Mouse (Mus musculus) embryonic facial prominence, embryonic 12.5 days (tissue): Measurements from ENCODE around the gene Gm20521. TPM values are rescaled to one million over a fixed set of nuclear protein-coding genes. Genes with fewer than 3 reads are reported as not detected.
"Not testable (repeated sequence)": the region's sequence is repeated elsewhere in the genome, so short reads cannot be mapped to it uniquely, and the experiment has no call there.

Source experiments
- ATAC-seq: fragments of 200-750 bp; cut with Nextera tagmentation; 2 replicates; pipeline ENCODE4 v1.8.0; 2017; ENCODE audit not compliant: insufficient number of reproducible peaks, insufficient read depth, low FRiP score, low TSS enrichment
- H3K27ac ChIP-seq: fragments of 300-500 bp; sonication (generic); 2 replicates; pipeline ENCODE4 v1.5.1; 2016; ENCODE audit warnings: mild to moderate bottlenecking
- H3K27me3 ChIP-seq: fragments of 300-500 bp; sonication (generic); 2 replicates; pipeline ENCODE4 v1.6.1; 2016; ENCODE audit warnings: mild to moderate bottlenecking, moderate library complexity
- H3K36me3 ChIP-seq: fragments of 300-500 bp; sonication (generic); 2 replicates; pipeline ENCODE4 v1.6.1; 2016; ENCODE audit warnings: mild to moderate bottlenecking
- H3K4me1 ChIP-seq: fragments of 300-500 bp; sonication (generic); 2 replicates; pipeline ENCODE4 v1.6.1; 2016
- H3K4me2 ChIP-seq: fragments of 300-500 bp; sonication (generic); replicated peaks from 2 replicates; pipeline ENCODE4 v1.6.1; 2016; ENCODE audit warnings: mild to moderate bottlenecking, moderate library complexity
- H3K4me3 ChIP-seq: fragments of 300-500 bp; sonication (generic); 2 replicates; pipeline ENCODE4 v1.5.1; 2016; ENCODE audit warnings: mild to moderate bottlenecking
- H3K9ac ChIP-seq: fragments of 300-500 bp; sonication (generic); 2 replicates; pipeline ENCODE4 v1.6.1; 2016; ENCODE audit warnings: mild to moderate bottlenecking, moderate library complexity
- H3K9me3 ChIP-seq: fragments of 300-500 bp; sonication (generic); 2 replicates; pipeline ENCODE4 v1.6.1; 2016; ENCODE audit warnings: mild to moderate bottlenecking, moderate library complexity
- WGBS: fragments of 180-500 bp; shearing (Covaris S2); methylation state at CpG from one replicate; pipeline ENCODE4 v1.1.7; 2016; 5-methylcytosine and 5-hydroxymethylcytosine counted together
- polyA plus RNA-seq: library from polyadenylated mRNA; unstranded; fragments of >200 nt; fragmentation: Nextera tagmentation; extraction: Ambion mirVana; gene quantifications from 2 replicates; pipeline ENCODE4 v1.2.1, GENCODE M21; 2016

Gm20521 gene
- polyA plus RNA-seq, 1 experiment from 2014 or later = 0.24 TPM

DNA sequence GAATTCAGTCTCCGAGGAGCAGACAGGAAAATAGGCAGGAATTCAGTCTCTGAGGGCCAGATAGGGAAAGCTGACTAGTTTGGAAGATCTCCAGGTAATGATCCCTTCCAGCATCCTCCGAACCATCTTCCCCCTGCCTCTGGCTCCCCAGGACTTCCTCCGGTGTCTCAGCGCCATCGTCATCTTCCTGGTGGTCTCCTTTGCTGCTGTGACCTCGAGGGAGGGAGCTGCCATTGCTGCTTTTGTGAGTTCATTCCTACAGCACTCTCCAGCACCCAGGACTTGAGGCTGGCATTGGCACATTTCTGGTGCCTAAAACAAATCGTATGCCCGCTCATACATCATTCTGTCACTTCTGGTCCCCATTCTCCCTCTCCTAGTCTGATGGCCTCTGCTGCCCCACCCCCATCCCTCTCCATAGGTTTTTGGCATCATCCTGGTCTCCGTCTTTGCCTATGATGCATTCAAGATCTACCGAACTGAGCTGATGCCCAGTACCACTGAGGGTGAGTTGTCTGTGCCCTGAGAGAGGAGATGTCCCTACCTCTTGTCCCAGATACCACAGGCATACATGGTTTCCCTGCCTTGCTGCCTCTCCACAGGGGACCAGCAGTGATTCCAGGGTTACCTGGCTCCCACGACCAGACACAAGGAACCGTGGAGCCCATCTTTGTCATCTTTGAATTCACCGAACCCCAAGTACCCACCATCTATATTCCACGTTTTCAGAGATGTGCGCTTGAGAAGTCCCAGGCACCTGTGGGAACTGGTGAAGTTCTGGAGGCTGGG lies 55.4 kb downstream of the Gm20521 start:
- 82% methylated on average over 15 of the region's 15 CpGs for WGBS
- Histone ChIP-seq H3K9ac (no peak overlapping the region), H3K9me3 (no peaks in the 10 kb centered on the region), H3K4me2 (no peak overlapping the region), H3K4me3 (no peak overlapping the region), H3K27ac (no peak overlapping the region), H3K36me3 (no peaks in the 10 kb centered on the region), H3K4me1 (peaks cover 12% of the 10 kb centered on the region), H3K27me3 (no peaks in the 10 kb centered on the region)
- ATAC-seq = no peak

GRCm38 (mm10) chr14:54939434-54940175 lies 56.4 kb downstream of the Gm20521 start:
- WGBS = 47% methylated on average over 12 of the region's 12 CpGs
- Histone ChIP-seq H3K27ac (no peak overlapping the region), H3K4me3 (no peak overlapping the region), H3K9ac (no peak overlapping the region), H3K4me2 (no peak overlapping the region), H3K9me3 (no peaks in the 10 kb centered on the region), H3K27me3 (no peaks in the 10 kb centered on the region), H3K36me3 (no peaks in the 10 kb centered on the region), H3K4me1 (peaks cover 12% of the 10 kb centered on the region)
- no peak for ATAC-seq

DNA sequence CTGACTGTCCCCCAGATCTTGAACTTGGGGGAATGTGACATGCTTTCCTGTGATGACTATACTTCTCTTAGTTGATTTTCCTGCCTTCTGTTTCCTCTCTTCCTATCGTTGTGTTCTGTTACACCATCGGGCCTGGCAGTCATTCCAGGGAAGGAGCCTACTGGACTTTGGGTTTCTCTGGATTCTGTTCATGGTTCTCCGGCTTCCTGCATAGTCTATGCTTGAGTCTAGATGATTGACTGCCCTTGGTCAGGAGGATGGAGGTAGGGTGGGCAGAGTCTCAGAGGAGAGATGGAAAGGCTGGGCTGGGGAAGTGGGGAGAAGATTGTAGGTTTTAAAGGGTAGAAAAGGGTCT lies 56.9 kb downstream of the Gm20521 start:
- H3K9ac ChIP-seq = no peak overlapping the region
- no peaks in the 10 kb centered on the region for H3K27me3 ChIP-seq
- no peak for ATAC-seq
- H3K36me3 ChIP-seq = no peaks in the 10 kb centered on the region
- no peak overlapping the region for H3K4me2 ChIP-seq
- no peaks in the 10 kb centered on the region for H3K9me3 ChIP-seq
- H3K4me3 ChIP-seq = no peak overlapping the region
- peaks cover 12% of the 10 kb centered on the region for H3K4me1 ChIP-seq
- H3K27ac ChIP-seq = no peak overlapping the region
- 80% methylated on average over 3 of the region's 3 CpGs for WGBS

- no peak overlapping the region for H3K27ac ChIP-seq
- no peak overlapping the region for H3K4me2 ChIP-seq
- no peaks in the 10 kb centered on the region for H3K27me3 ChIP-seq
- no peak overlapping the region for H3K9ac ChIP-seq
- peaks cover 6% of the 10 kb centered on the region for H3K4me1 ChIP-seq
- ATAC-seq = no peak
- WGBS = 60% methylated on average over 13 of the region's 13 CpGs
- H3K9me3 ChIP-seq = no peaks in the 10 kb centered on the region
- no peak overlapping the region for H3K4me3 ChIP-seq
- no peaks in the 10 kb centered on the region for H3K36me3 ChIP-seq
Observed at GRCm38 (mm10) chr14:54941024-54941978, 58.1 kb downstream of the Gm20521 start.

- H3K27me3 ChIP-seq = no peaks in the 10 kb centered on the region
- H3K36me3 ChIP-seq = no peaks in the 10 kb centered on the region
- no peak overlapping the region for H3K9ac ChIP-seq
- ATAC-seq = no peak
- no peak overlapping the region for H3K4me3 ChIP-seq
- 89% methylated on average over 8 of the region's 8 CpGs for WGBS
- H3K27ac ChIP-seq = no peak overlapping the region
- no peak overlapping the region for H3K4me2 ChIP-seq
- no peaks in the 10 kb centered on the region for H3K4me1 ChIP-seq
- no peaks in the 10 kb centered on the region for H3K9me3 ChIP-seq
Observed at GRCm38 (mm10) chr14:54942479-54942878, 59.2 kb downstream of the Gm20521 start.

- no peak overlapping the region for H3K4me3 ChIP-seq
- H3K9ac ChIP-seq = no peak overlapping the region
- no peaks in the 10 kb centered on the region for H3K27me3 ChIP-seq
- H3K36me3 ChIP-seq = no peaks in the 10 kb centered on the region
- no peak overlapping the region for H3K27ac ChIP-seq
- no peaks in the 10 kb centered on the region for H3K9me3 ChIP-seq
- 91% methylated on average over 7 of the region's 7 CpGs for WGBS
- H3K4me2 ChIP-seq = no peak overlapping the region
- H3K4me1 ChIP-seq = no peaks in the 10 kb centered on the region
- ATAC-seq = no peak
Observed at GRCm38 (mm10) chr14:54943971-54944370, 60.7 kb downstream of the Gm20521 start.

DNA sequence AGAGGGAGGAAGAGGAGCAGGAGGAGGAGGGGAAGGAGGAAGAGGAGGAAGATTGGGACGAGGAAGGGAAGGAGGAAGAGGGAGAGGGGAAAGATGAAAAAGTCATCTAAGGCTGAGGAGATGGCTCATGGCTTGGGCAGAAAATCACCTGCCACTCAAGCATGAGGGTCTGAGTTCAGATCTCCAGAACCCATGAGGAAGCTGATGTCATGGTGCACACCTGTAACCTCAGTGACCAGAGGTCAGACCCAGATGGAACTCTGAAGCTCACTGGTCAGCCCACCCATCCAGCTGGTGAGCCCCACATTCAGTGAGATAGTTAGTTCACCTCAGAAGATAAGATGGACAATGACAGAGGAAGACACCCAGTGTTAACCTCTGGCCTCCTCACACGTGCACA lies 61.7 kb downstream of the Gm20521 start:
- Histone ChIP-seq H3K9me3 (no peaks in the 10 kb centered on the region), H3K36me3 (no peaks in the 10 kb centered on the region), H3K27ac (no peak overlapping the region), H3K4me2 (no peak overlapping the region), H3K4me3 (no peak overlapping the region), H3K9ac (no peak overlapping the region), H3K4me1 (no peaks in the 10 kb centered on the region), H3K27me3 (no peaks in the 10 kb centered on the region)
- no peak for ATAC-seq
- WGBS = 73% methylated on average over 2 of the region's 2 CpGs

GRCm38 (mm10) chr14:54945975-54946704 lies 62.9 kb downstream of the Gm20521 start:
- no peak overlapping the region for H3K4me3 ChIP-seq
- WGBS = 82% methylated on average over 19 of the region's 19 CpGs
- H3K27ac ChIP-seq = no peak overlapping the region
- no peaks in the 10 kb centered on the region for H3K9me3 ChIP-seq
- H3K36me3 ChIP-seq = no peaks in the 10 kb centered on the region
- H3K9ac ChIP-seq = no peak overlapping the region
- ATAC-seq = no peak
- H3K4me1 ChIP-seq = no peaks in the 10 kb centered on the region
- H3K4me2 ChIP-seq = no peak overlapping the region
- no peaks in the 10 kb centered on the region for H3K27me3 ChIP-seq

DNA sequence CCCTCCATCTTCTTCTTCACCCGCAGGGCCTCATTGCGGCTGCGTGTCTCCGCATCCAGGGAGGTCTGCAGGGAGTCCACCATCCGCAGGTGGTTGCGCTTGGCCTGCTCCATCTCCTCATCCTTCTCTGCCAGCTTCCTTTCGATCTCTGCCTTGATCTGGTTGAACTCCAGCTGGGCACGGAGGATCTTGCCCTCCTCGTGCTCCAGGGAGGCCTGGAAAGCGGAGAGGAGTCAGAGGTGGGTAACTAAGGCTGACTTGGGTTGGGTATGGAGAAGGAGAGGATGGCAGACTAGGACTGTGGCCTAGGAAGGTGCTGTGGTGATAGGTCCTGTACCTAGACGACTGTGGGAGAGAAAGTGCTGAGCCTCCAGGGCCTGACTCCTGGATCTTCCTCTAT lies 63.8 kb downstream of the Gm20521 start:
- not testable (repeated sequence) for ATAC-seq, H3K9ac ChIP-seq, H3K27ac ChIP-seq, H3K27me3 ChIP-seq, H3K4me1 ChIP-seq, H3K4me3 ChIP-seq, H3K36me3 ChIP-seq, H3K9me3 ChIP-seq, H3K4me2 ChIP-seq
- 91% methylated on average over 11 of the region's 11 CpGs for WGBS
